Mouse (Mus musculus) limb, embryonic 14.5 days (tissue): ENCODE data around the gene Tigd4. TPM values are rescaled to one million over a fixed set of nuclear protein-coding genes. Genes with fewer than 3 reads are reported as not detected.

Experiments
- ATAC-seq: fragments of 200-750 bp; cut with Nextera tagmentation; 2 replicates; pipeline ENCODE4 v1.8.0; 2017; ENCODE audit warnings: low read depth, moderate number of reproducible peaks, moderate TSS enrichment; ENCODE audit not compliant: low FRiP score
- DNase-seq: peaks from one replicate; pipeline ENCODE4 v3.0.0-alpha.2; 2015; ENCODE audit warnings: low spot score
- H3K27ac ChIP-seq: fragments of 300-500 bp; sonication (generic); replicated peaks from 2 replicates; pipeline ENCODE4 v1.5.1; 2014; ENCODE audit warnings: low read depth, mild to moderate bottlenecking, low read length, moderate library complexity, mixed read lengths
- H3K27me3 ChIP-seq: fragments of 300-500 bp; sonication (generic); 2 replicates; pipeline ENCODE4 v1.6.1; 2014; ENCODE audit warnings: low read length, mixed read lengths; ENCODE audit not compliant: control insufficient read depth, insufficient read depth
- H3K36me3 ChIP-seq: fragments of 300-500 bp; sonication (generic); 2 replicates; pipeline ENCODE4 v1.6.1; 2014; ENCODE audit warnings: mild to moderate bottlenecking, low read length, moderate library complexity, mixed read lengths; ENCODE audit not compliant: control insufficient read depth, insufficient read depth
- H3K4me1 ChIP-seq: fragments of 300-500 bp; sonication (generic); 2 replicates; pipeline ENCODE4 v1.6.1; 2014; ENCODE audit warnings: antibody characterized with exemption, low read length, mixed read lengths; ENCODE audit not compliant: control insufficient read depth, insufficient read depth
- H3K4me2 ChIP-seq: fragments of 300-500 bp; sonication (generic); replicated peaks from 2 replicates; pipeline ENCODE4 v1.6.1; 2014; ENCODE audit warnings: low read depth, mild to moderate bottlenecking, low read length, moderate library complexity; ENCODE audit not compliant: severe bottlenecking
- H3K4me3 ChIP-seq: fragments of 300-500 bp; sonication (generic); replicated peaks from 2 replicates; pipeline ENCODE4 v1.5.1; 2014; ENCODE audit warnings: low read length
- H3K9ac ChIP-seq: fragments of 300-500 bp; sonication (generic); 2 replicates; pipeline ENCODE4 v1.6.1; 2014; ENCODE audit warnings: mild to moderate bottlenecking, low read depth, low read length, moderate library complexity; ENCODE audit not compliant: severe bottlenecking
- H3K9me3 ChIP-seq: fragments of 300-500 bp; sonication (generic); 2 replicates; pipeline ENCODE4 v1.6.1; 2016; ENCODE audit warnings: low read length; ENCODE audit not compliant: control insufficient read depth
- POLR2A ChIP-seq: fragments of 200-500 bp; IDR thresholded peaks from 2 replicates; pipeline ENCODE4 v1.8.0; 2012; ENCODE audit warnings: inconsistent platforms, mild to moderate bottlenecking, moderate library complexity, borderline replicate concordance; ENCODE audit not compliant: insufficient read depth, insufficient read length; ENCODE audit errors: extremely low read depth
- WGBS: fragments of 180-500 bp; shearing (Covaris S2); extraction: QIAGEN DNeasy Blood & Tissue Kit; methylation state at CpG from one replicate; pipeline ENCODE4 v1.1.7; 2014; 5-methylcytosine and 5-hydroxymethylcytosine counted together
- polyA plus RNA-seq, 2 experiments: library from polyadenylated mRNA; depleted of rRNA in 1 of 2; stranded (reverse) in 1 of 2; unstranded in 1 of 2; fragments of >200 nt; fragmentation: Nextera tagmentation in 1 of 2; extraction: Ambion mirVana in 1 of 2; gene quantifications; 2 replicates each; pipeline versions ENCODE4 v1.2.1 to v1.2.3; 2012 to 2014

Gene Tigd4
- polyA plus RNA-seq, 2 experiments: 1.1 to 1.3 TPM

- no peak overlapping the region for H3K4me2 ChIP-seq
- 73% methylated on average over 9 of the region's 9 CpGs for WGBS
Measured at GRCm38 (mm10) chr3:84610183-84610710, 16.9 kb downstream of the Tigd4 start.

GRCm38 (mm10) chr3:84615050-84615855, 21.9 kb downstream of the Tigd4 start:
- Histone ChIP-seq H3K27me3 (no peaks in the 10 kb centered on the region), H3K9ac (no peak overlapping the region), H3K36me3 (no peaks in the 10 kb centered on the region), H3K4me2 (no peak overlapping the region), H3K9me3 (no peaks in the 10 kb centered on the region), H3K27ac (no peak overlapping the region), H3K4me1 (no peaks in the 10 kb centered on the region), H3K4me3 (no peak overlapping the region)
- DNase-seq: peak; percentile 71
- WGBS: 22% methylated on average over 5 of the region's 5 CpGs
- no peak for ATAC-seq
- TF ChIP-seq POLR2A: no peak

More at GRCm38 (mm10) chr3:84610183-84610710, 16.9 kb downstream of the Tigd4 start:
- Histone ChIP-seq H3K27me3 (no peaks in the 10 kb centered on the region), H3K9ac (no peak overlapping the region), H3K27ac (no peak overlapping the region), H3K4me3 (no peak overlapping the region), H3K4me1 (no peaks in the 10 kb centered on the region), H3K9me3 (no peaks in the 10 kb centered on the region), H3K36me3 (no peaks in the 10 kb centered on the region)
- DNase-seq (no peak), ATAC-seq (no peak)
- no peak for TF ChIP-seq POLR2A

GRCm38 (mm10) chr3:84615856-84616225, 22.5 kb downstream of the Tigd4 start:
- 42% methylated on average over 7 of the region's 7 CpGs for WGBS
- no peaks in the 10 kb centered on the region for H3K9me3 ChIP-seq
- no peak overlapping the region for H3K27ac ChIP-seq
- no peak overlapping the region for H3K4me3 ChIP-seq
- TF ChIP-seq POLR2A: no peak
- DNase-seq: no peak
- H3K36me3 ChIP-seq: no peaks in the 10 kb centered on the region
- H3K9ac ChIP-seq: no peak overlapping the region
- H3K4me2 ChIP-seq: no peak overlapping the region
- no peaks in the 10 kb centered on the region for H3K27me3 ChIP-seq
- no peaks in the 10 kb centered on the region for H3K4me1 ChIP-seq
- ATAC-seq: no peak

GRCm38 (mm10) chr3:84618627-84619026, 25.3 kb downstream of the Tigd4 start:
- DNase-seq: no peak

GRCm38 (mm10) chr3:84619056-84619455, 25.7 kb downstream of the Tigd4 start:
- Histone ChIP-seq H3K27me3 (no peaks in the 10 kb centered on the region), H3K27ac (no peak overlapping the region), H3K36me3 (no peaks in the 10 kb centered on the region), H3K4me2 (no peak overlapping the region), H3K9me3 (no peaks in the 10 kb centered on the region), H3K9ac (no peak overlapping the region), H3K4me1 (no peaks in the 10 kb centered on the region), H3K4me3 (no peak overlapping the region)
- DNase-seq (no peak), ATAC-seq (no peak)
- no peak for TF ChIP-seq POLR2A
- WGBS: 92% methylated on average over 7 of the region's 7 CpGs

More at GRCm38 (mm10) chr3:84618627-84619026, 25.3 kb downstream of the Tigd4 start:
- H3K27me3 ChIP-seq: no peaks in the 10 kb centered on the region
- no peaks in the 10 kb centered on the region for H3K4me1 ChIP-seq
- TF ChIP-seq POLR2A: no peak
- H3K9me3 ChIP-seq: no peaks in the 10 kb centered on the region
- H3K4me3 ChIP-seq: no peak overlapping the region
- H3K36me3 ChIP-seq: no peaks in the 10 kb centered on the region
- H3K27ac ChIP-seq: no peak overlapping the region
- H3K9ac ChIP-seq: no peak overlapping the region
- 85% methylated on average over 2 of the region's 2 CpGs for WGBS
- ATAC-seq: no peak
- H3K4me2 ChIP-seq: no peak overlapping the region
